Mouse (Mus musculus) cerebellum, adult 8-10 months (tissue): ENCODE results near the gene Slc19a1.

Source experiments
- DNase-seq: peaks from one replicate; pipeline ENCODE4 v3.0.0; 2022

Gene Slc19a1

GRCm38 (mm10) chr10:77097006-77097889, 65.2 kb downstream of the Slc19a1 start:
- no peak for DNase-seq

DNA sequence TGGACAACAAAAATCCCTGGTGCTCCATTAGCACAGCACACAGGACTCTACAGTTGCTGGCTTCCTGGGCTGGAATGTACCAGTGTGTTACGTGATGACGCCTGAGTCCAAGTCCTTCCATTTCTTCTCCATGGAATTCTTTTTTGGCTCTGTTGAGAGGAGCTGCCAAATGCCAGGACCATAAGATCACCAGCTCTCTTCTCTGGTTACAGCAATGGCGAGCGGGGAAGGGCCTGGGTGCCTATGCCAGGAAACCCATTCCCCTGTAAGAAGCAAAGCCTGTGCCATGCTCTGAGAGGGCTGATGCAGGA, 65.8 kb downstream of the Slc19a1 start:
- DNase-seq, result no peak

GRCm38 (mm10) chr10:77098619-77099018, 66.6 kb downstream of the Slc19a1 start:
- no peak for DNase-seq

GRCm38 (mm10) chr10:77099777-77100176, 67.7 kb downstream of the Slc19a1 start:
- DNase-seq, result no peak

DNA sequence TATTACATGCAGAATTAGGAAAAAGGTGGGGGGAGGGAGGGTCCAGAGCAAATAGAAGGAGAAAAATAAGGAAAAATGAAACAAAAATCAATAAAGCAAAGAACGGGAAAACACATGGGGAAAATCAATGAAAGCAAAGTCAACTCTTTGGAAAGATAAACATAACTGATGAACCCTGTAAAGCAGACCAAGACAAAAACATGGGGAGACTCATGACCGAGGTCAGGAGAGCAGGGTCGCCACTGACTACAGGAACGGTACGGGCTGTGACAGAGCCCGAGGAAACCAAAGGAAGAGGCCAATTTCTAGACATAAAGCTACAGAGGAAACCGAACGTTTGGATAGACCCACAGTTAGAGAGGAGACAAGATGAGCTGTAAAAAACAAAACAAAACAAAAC, 71.6 kb downstream of the Slc19a1 start:
- DNase-seq, result no peak

GRCm38 (mm10) chr10:77104327-77104726, 72.3 kb downstream of the Slc19a1 start:
- DNase-seq, result no peak

DNA sequence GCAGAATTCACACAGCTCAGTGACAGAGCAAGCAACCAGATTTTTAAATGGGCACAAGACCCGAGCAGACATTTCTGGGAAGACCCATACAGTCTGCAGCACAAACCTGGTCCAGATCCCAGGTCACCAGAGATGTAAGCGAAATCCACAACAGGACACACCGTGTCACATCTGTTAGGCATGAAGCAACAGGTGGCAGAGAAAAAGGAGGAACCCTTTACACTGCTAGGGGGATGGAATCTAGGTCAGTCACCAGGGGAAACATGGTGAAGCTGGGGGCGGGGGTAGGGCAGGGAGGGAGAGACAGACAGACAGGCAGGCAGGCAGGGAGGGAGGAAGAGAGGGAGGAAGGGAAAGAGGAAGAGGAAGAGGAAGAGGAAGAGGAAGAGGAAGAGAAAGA, 76.1 kb downstream of the Slc19a1 start:
- no peak for DNase-seq

DNA sequence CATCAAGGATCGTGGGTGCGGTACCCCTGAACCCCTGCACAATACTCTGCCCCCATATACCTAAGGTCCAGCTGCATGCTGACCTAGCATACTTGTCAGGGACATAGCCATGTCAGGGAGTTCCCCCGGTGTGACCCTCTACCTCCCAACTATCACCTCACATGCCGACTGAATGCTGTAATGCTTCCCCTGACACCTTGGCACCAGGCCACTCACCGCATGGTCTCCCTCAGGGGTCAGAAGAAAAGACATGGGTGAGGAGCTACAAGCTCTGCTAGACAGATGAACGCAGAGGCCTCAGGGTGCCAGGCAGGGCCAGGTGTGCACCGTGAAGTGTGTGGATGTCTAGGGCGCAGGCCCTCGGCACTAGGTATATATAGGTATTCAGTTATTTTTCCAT, 78.0 kb downstream of the Slc19a1 start:
- DNase-seq, result no peak
